Mouse (Mus musculus): ENCODE measurements at regions not wholly inside any gene's neighbourhood (a gene's known extent, or its start where the extent isn't known, plus 50 kb on each side); places are given as distances from the start of the nearest gene placed in this dataset.

DNA sequence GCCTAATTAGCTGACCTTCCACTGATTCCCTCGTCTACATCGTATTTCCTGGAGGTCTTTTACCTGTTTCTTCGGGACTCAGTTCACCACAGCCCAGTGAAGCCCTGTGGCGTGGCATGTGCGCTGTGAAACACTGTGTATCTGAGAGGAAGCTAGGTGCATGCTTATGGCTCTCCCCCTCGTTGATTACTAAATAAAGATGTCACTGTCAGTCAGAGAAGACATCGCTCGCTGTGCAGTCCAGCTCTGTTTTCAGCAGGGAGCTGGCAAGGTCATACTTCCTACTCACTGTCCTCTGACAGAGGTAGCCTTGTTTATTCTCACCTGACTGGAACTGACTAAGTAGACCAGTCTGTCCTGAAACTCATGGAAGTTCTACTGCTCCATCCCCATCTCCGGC is 68.7 kb upstream of the Adrb1 start:
- no peaks in the 10 kb centered on the region for H3K9me3 ChIP-seq
- H3K36me3 ChIP-seq, result no peaks in the 10 kb centered on the region
- no peak overlapping the region for H3K4me3 ChIP-seq
- H3K4me2 ChIP-seq, result 0 out of 2 replicates have a peak overlapping the region, but pooled peaks have one; percentile 42
- H3K4me1 ChIP-seq (replicated peaks), result peaks cover 10% of the 10 kb centered on the region; the same call in 1 of the 2 replicates
- no peak overlapping the region for H3K27ac ChIP-seq (replicated peaks)
- ATAC-seq (ENCODE audit: low FRiP score, low read depth), result no peak
- 62% methylated on average over 9 of the region's 9 CpGs for WGBS
- H3K27me3 ChIP-seq, result no peaks in the 10 kb centered on the region
- no peak overlapping the region for H3K9ac ChIP-seq

DNA sequence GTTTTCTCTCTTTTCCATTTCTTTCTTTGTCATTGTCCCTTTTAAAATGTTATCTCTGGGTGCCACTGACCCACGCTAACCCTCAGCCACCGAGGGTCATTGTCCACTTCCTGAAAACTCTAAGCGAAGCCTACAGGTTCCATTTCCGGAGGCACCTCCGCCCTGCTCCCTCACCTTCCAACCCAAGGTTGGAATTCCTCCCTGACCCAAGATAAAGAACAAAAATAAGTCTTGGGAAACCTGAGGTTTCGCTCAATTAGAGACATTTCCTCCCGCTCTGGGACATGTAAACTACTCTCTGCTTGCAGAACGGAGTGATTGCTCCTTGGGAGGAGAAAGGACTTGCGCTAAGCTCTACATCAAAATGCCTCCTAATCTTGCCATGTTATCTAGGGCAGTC is 66.7 kb upstream of the Adrb1 start:
- 86% methylated on average over 9 of the region's 9 CpGs for WGBS
- no peak for ATAC-seq (ENCODE audit: low FRiP score, low read depth)

DNA sequence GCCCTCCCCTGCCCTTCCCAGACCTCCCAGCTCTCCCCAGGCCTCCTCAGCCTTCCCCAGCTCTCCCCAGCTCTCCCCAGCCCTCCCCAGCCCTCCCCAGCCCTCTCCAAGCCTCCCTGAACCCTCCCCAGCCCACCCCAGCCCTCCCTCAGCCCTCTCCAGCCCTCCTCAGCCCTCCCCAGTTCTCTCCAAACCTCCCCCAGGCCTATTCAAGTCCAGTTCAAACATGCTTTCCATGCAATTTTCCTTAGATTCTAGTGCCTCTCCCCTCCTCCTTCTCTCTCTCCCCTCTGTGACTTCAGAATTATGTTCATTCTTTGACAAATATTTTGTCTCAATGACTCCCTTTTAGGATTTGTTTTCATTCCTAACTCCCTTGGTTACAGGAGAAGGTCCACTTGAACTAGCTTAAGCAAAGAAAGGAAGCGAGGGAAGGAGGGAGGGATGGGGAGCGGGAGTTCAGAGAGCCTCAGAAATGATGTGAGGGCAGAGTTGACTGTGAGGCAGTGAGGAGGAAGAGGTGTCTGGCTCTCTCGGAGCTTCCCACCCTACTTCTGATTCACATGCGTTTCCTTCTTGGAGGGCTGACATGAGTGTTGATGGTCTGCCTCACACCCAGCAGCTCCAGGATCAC is 61.3 kb upstream of the Adrb1 start:
- Histone ChIP-seq H3K27me3 (no peaks in the 10 kb centered on the region), H3K36me3 (no peaks in the 10 kb centered on the region), H3K4me2 (no peak overlapping the region), H3K27ac (replicated peaks) (no peak overlapping the region), H3K4me1 (replicated peaks) (peaks cover 8% of the 10 kb centered on the region; the same call in 1 of the 2 replicates), H3K9ac (no peak overlapping the region), H3K9me3 (no peaks in the 10 kb centered on the region), H3K4me3 (no peak overlapping the region)
- 75% methylated on average over 4 of the region's 4 CpGs for WGBS
- ATAC-seq (ENCODE audit: low FRiP score, low read depth), result no peak

More for the DNA sequence above, 66.7 kb upstream of the Adrb1 start:
- Histone ChIP-seq H3K27ac (replicated peaks) (no peak overlapping the region), H3K4me1 (replicated peaks) (peaks cover 10% of the 10 kb centered on the region; the same call in 1 of the 2 replicates), H3K4me3 (no peak overlapping the region), H3K9ac (no peak overlapping the region), H3K4me2 (no peak overlapping the region), H3K9me3 (no peaks in the 10 kb centered on the region), H3K27me3 (no peaks in the 10 kb centered on the region), H3K36me3 (no peaks in the 10 kb centered on the region)

DNA sequence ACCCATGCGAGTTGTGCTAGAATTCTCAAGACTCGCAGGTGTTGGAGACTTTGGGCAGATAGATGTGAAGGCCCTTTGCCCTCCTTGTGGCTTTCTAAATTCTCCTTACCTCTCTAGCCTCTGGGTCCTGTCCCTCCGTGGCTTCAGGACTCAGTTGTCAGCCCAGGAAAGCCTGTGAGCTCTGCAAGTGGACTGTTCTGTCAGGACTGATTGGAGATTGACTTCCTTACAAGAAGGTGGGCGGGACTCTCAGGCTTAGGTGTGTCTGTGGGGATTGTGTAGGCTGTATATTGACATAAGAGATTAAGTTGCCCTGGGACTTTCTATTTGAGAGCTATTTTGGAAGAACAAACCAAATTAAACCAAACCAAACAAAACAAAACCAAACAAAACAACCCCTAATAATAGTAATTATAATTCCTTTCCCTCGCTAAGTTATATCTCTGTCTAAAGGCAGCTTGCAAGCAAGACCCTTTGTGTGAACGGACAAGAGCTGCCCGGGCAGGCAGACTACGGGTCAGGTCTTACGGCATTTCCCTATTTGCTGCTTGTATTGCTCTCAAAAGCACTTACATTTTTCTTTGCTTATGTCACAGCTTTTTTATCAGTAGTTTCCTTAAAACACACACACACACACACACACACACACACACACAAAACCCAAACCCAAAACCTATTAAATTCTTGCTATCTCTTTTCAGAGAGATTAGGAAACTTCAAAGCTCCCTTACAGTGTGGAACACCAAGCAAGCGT is 58.3 kb upstream of the Adrb1 start:
- H3K4me1 ChIP-seq (replicated peaks), result peaks cover 8% of the 10 kb centered on the region; the same call in 1 of the 2 replicates
- no peaks in the 10 kb centered on the region for H3K36me3 ChIP-seq
- H3K27ac ChIP-seq (replicated peaks), result peak overlapping the region; percentile 62
- no peak overlapping the region for H3K4me3 ChIP-seq
- H3K27me3 ChIP-seq, result no peaks in the 10 kb centered on the region
- no peak overlapping the region for H3K4me2 ChIP-seq
- H3K9ac ChIP-seq, result no peak overlapping the region
- 88% methylated on average over 10 of the region's 10 CpGs for WGBS
- no peak for ATAC-seq (ENCODE audit: low FRiP score, low read depth)
- H3K9me3 ChIP-seq, result no peaks in the 10 kb centered on the region

DNA sequence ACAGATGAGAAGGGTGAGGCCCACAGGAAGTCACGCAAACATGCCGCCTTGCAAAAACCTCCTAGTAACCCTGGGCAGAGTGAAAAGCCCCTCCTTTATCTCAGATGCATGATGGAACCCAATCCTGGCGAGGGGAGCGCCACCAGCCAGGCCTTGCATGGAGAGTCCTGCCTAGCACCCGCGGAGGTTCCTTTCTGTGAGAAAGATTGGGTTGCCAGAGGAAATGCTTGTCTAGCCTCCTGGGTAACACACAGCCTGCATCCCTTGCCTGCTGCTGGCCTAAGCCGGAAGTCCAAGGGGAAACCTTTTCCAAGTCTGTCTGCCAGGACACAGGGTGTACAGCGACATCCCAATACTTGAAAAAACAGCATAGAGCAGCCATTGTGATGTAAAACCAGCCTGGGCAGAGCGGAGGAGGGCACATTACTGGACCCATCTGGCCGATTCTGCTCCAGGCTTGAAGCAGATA is 57.7 kb upstream of the Adrb1 start:
- H3K27ac ChIP-seq (replicated peaks), result peak overlapping the region; percentile 62
- H3K9me3 ChIP-seq, result no peaks in the 10 kb centered on the region
- no peak overlapping the region for H3K4me3 ChIP-seq
- H3K27me3 ChIP-seq, result no peaks in the 10 kb centered on the region
- 54% methylated on average over 10 of the region's 10 CpGs for WGBS
- peak; percentile 89 for ATAC-seq (ENCODE audit: low FRiP score, low read depth)
- H3K4me2 ChIP-seq, result no peak overlapping the region
- peaks cover 8% of the 10 kb centered on the region; the same call in 1 of the 2 replicates for H3K4me1 ChIP-seq (replicated peaks)
- H3K36me3 ChIP-seq, result no peaks in the 10 kb centered on the region
- no peak overlapping the region for H3K9ac ChIP-seq

DNA sequence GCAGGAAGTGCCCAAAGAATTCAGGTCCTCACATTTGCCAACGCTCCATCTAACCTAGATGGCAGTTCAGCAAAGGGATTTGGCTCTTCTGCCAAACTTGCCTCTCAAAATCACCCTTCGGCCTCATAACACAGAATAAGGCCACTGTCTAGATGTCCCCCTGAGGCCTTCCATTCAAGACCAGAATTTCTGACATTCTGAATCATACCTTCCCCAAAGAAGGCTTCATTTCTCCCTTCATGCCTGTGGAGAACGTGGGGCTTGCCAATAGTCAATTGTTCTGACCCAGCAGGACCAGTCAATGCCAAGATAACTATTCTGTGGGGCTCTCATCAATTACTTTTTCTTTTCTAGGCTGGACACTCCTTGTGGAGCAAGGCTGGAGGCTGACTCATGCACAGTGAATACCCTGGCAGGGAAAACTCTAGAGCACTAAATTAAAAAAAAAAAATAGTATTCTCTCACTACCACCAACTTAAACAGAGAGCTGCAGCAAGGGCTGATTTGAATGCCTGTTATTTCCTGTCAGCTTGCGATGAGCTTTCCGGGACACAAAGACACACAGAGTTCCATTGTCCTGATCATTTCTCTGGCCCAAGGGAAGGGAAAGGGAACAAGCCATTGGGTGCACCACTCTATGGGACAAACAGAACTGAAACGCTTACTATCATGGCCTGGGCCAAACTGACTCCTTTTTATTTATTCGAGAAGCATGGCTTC is 56.9 kb upstream of the Adrb1 start:
- no peaks in the 10 kb centered on the region for H3K27me3 ChIP-seq
- peaks cover 8% of the 10 kb centered on the region; the same call in 1 of the 2 replicates for H3K4me1 ChIP-seq (replicated peaks)
- no peaks in the 10 kb centered on the region for H3K9me3 ChIP-seq
- no peak overlapping the region for H3K9ac ChIP-seq
- 0 out of 2 replicates have a peak, but pooled peaks have one; percentile 13 for ATAC-seq (ENCODE audit: low FRiP score, low read depth)
- 66% methylated on average over 7 of the region's 7 CpGs for WGBS
- H3K27ac ChIP-seq (replicated peaks), result peak overlapping the region; percentile 62; the same call in 1 of the 2 replicates
- no peak overlapping the region for H3K4me2 ChIP-seq
- H3K36me3 ChIP-seq, result no peaks in the 10 kb centered on the region
- no peak overlapping the region for H3K4me3 ChIP-seq

DNA sequence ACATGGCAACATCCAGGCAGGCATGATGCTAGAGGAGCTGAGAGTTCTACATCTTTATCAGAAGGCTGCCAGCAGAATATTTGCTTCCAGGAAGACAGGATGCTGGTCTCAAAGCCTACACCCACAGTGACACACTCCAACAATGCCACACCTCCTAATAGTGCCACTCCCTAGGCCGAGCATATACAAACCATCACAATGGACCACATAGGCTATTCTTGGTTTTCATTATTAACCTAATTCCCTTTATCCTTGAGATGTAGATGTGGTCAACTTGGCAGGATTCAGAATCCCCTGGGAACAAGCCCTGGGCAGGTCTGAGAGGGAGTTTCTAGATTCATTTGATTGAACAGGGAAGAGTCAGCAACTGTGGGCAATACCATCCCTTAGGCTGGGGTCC is 56.0 kb upstream of the Adrb1 start:
- WGBS, result 81% methylated on average over 1 of the region's 1 CpGs
- Histone ChIP-seq H3K36me3 (no peaks in the 10 kb centered on the region), H3K4me1 (replicated peaks) (peaks cover 8% of the 10 kb centered on the region; the same call in 1 of the 2 replicates), H3K4me2 (no peak overlapping the region), H3K4me3 (no peak overlapping the region), H3K27me3 (no peaks in the 10 kb centered on the region), H3K9me3 (no peaks in the 10 kb centered on the region), H3K9ac (no peak overlapping the region), H3K27ac (replicated peaks) (no peak overlapping the region)
- no peak for ATAC-seq (ENCODE audit: low FRiP score, low read depth)

DNA sequence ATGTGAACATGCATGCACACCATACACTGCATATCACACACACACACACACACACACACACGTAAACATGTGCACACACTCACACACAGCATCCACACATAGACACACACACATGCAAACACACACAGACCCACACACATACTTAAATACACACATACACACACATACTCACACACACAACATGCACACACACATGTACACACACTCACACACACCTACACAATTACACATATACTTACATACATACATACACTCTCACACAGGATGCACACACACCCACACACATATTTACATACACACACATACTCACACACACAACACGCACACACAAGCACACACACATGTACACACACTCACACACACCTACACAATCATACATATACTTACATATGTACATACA is 54.1 kb upstream of the Adrb1 start:
- Histone ChIP-seq H3K27ac (replicated peaks) (no peak overlapping the region), H3K9me3 (no peaks in the 10 kb centered on the region), H3K9ac (no peak overlapping the region), H3K4me1 (replicated peaks) (peaks cover 8% of the 10 kb centered on the region; the same call in 1 of the 2 replicates), H3K27me3 (no peaks in the 10 kb centered on the region), H3K4me2 (no peak overlapping the region), H3K36me3 (no peaks in the 10 kb centered on the region), H3K4me3 (no peak overlapping the region)
- no peak for ATAC-seq (ENCODE audit: low FRiP score, low read depth)
- 91% methylated on average over 2 of the region's 2 CpGs for WGBS

DNA sequence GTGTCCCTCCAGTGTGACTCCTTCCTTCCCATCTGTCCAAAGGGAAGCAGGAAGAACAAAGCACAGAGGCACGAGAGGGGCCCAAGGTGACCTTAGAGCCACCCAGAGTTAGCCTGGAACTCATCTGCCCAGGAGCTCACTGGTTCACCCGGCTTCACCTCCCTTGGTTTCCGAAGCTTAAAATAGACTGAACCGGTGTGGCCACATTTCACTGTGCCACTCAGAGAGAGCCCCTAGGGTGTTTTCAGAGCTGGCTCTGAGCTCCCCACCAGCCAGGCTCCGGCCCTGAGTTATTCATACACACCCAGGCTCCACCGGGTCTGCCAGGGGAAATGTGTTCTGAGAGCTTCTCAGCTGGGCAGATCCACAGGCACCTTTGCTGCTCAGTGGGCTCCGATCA is 53.0 kb upstream of the Adrb1 start:
- Histone ChIP-seq H3K9me3 (no peaks in the 10 kb centered on the region), H3K4me2 (no peak overlapping the region), H3K4me3 (no peak overlapping the region), H3K4me1 (replicated peaks) (peaks cover 8% of the 10 kb centered on the region; the same call in 1 of the 2 replicates), H3K36me3 (no peaks in the 10 kb centered on the region), H3K27me3 (no peaks in the 10 kb centered on the region), H3K27ac (replicated peaks) (no peak overlapping the region), H3K9ac (no peak overlapping the region)
- ATAC-seq (ENCODE audit: low FRiP score, low read depth), result no peak
- WGBS, result 57% methylated on average over 7 of the region's 7 CpGs

DNA sequence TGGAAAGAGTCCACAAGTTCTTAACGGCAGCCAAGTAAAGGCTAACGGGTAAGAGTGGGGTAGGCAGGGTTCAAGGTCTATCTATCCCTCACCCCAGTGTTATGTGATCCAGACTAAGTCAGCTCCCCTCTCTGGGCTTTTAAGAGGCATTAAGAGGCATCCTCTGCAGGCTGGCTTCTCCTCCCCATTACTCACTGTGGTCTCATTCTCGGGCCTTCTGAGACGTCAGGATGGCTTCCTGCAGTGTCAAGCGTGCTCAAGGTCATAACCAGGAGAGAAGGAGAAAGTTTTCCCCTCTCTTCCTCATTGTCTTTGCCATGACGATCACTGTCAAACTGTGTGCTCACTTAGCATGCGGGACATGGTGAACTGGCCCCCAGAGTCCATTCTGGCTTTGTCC is 52.5 kb upstream of the Adrb1 start:
- no peak overlapping the region for H3K9ac ChIP-seq
- H3K4me3 ChIP-seq, result no peak overlapping the region
- 61% methylated on average over 7 of the region's 7 CpGs for WGBS
- peaks cover 3% of the 10 kb centered on the region; the same call in 1 of the 2 replicates for H3K4me1 ChIP-seq (replicated peaks)
- H3K27me3 ChIP-seq, result no peaks in the 10 kb centered on the region
- H3K9me3 ChIP-seq, result no peaks in the 10 kb centered on the region
- H3K27ac ChIP-seq (replicated peaks), result no peak overlapping the region
- no peak for ATAC-seq (ENCODE audit: low FRiP score, low read depth)
- H3K36me3 ChIP-seq, result no peaks in the 10 kb centered on the region
- no peak overlapping the region for H3K4me2 ChIP-seq

Measured in hindbrain, embryonic 15.5 days (tissue).